Mouse (Mus musculus) gastrocnemius, postnatal 14 days (tissue): ENCODE measurements around the gene Flrt3. TPM values are rescaled to one million over a fixed set of nuclear protein-coding genes. Genes with fewer than 3 reads are reported as not detected.

Source experiments
- DNase-seq: peaks from one replicate; pipeline ENCODE4 v3.0.0; 2021; ENCODE audit warnings: mixed read lengths
- intact Hi-C: fragments of 180-260 bp; cut with DNase I; formaldehyde crosslinking; loops from one replicate; pipeline ENCODE4 v1.15.1; 2025; ENCODE audit warnings: low total_unique reads
- total RNA-seq, 2 experiments: library from RNA; stranded (reverse); gene quantifications; 2 replicates each; pipeline ENCODE4 v1.2.3; 2021

The Flrt3 gene
- total RNA-seq, 2 experiments from 2014 or later, result 0.80 to 1.6 TPM

DNA sequence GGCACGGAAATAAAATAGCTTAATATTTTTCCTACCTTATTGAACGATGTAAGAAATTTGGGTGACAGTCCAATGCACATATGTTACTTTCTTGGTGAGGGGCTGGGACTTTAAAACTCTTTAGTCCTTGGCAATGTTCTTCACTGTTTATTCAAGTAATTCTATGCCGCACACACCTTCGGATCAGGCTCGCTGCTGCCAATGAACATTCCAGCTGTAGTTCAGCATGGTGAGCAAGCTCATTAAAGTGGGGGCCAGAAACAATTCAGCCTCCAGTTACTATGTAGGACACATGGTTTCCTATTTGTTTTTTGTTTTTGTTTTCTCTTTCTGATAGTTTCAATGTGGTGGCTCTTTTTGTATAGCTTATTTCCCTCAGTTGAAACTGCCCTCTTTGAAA is 8.6 kb downstream of the Flrt3 start:
- intact Hi-C loops, result no loop called here
- no peak for DNase-seq

DNA sequence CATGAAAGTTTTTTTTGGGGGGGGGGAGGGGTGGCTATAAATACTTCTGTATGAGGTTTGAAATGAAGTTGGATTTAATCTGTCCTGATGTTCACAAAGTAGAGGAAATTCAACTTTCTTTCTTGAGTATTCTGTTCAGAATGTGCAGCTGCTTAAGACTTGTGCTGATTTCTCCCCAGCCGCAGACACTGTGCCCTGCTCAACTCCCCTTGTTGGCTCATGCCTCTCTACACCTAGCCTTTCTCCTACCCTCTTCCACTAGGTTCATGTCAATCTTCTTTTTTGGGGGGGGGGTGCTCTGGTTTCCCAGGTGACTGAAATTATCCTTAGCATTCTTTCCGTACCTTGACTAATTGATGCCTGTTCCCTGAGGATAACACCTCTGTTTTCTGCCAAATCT is 17.3 kb downstream of the Flrt3 start:
- no peak for DNase-seq
- intact Hi-C loops, result no loop called here

DNA sequence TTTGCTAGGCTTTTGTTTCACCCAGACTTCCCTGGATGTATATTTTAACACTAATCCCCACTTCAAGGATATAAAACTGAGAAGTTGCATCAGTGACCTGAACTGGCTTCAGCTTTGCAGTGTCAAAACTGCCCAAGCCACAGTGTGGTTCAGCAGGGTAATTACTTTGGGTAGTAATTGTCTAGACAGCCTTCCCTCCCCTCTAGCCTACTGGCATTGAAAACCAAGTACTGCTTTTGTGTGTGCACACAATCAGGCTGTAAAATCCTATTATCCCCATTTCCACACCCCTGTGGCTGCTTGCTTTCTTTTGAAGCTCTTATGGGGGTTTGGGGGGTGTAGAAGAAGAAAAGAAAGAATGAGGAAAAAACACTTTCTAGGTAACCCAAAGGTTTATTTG is 17.8 kb downstream of the Flrt3 start:
- intact Hi-C loops, result no loop called here
- DNase-seq, result no peak

DNA sequence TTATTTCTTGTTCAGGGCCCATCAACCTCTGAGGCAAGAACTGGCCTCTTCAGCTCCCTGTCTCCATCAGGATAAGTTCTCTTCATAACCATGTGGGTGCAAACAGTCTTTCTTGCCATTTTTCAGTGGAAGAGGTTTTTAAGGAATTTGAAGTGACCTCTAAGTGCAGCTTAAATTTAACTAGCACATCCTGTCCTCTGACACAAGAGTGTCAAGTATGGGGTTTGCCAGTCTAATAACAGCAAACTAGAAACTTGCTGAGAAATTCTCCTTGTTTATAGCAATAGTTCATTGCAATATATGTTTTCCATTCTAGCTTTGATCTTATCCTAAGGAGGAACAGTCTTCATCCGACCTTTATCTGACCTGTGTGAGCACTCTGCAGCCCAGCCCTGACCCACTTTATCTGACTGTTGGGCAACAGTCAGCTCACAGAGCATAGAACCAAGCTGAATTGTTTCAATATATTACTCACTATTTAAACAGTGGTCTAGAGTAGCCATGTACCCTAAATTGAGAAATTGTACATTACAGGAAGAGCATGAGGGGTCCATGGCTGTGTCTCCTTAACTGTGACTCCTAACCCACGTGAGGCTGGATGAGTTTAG is 49.4 kb downstream of the Flrt3 start:
- intact Hi-C loops, result no loop called here
- no peak for DNase-seq

DNA sequence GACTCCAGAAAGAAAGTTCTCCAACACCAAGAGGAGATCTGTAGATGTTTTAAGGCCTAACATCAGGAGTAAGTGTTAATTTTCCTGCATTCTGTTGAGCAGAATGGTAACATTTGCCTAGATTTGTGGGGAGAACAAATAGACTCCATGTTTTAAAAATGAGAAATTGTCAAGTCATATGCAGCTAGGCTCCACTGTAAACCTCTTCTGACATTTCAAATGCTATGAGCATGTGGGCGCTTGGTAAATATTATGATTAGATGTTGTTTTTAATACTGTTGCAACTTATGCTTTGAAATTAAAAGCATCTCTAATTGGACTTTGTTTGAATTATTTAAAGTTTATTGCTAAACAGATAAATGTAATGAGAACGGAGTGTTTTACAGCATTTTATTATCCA is 55.8 kb downstream of the Flrt3 start:
- intact Hi-C loops, result no loop called here
- DNase-seq, result no peak
